Mouse (Mus musculus) ES-Bruce4 (cell line): ENCODE data around the gene Mcrip1.

ENCODE experiments used
- CTCF ChIP-seq: IDR thresholded peaks from one replicate; pipeline ENCODE4 v1.8.1; 2011; ENCODE audit warnings: low read depth, low read length
- EP300 ChIP-seq: IDR thresholded peaks from 2 replicates; pipeline ENCODE4 v1.6.1; 2011; ENCODE audit warnings: low read depth, low read length; ENCODE audit not compliant: insufficient read depth
- POLR2A ChIP-seq: IDR thresholded peaks from one replicate; pipeline ENCODE4 v1.8.1; 2011; ENCODE audit warnings: low read length; ENCODE audit not compliant: insufficient read depth

GRCm38 (mm10) chr11:120576365-120576981 lies 26.9 kb upstream of the Mcrip1 start:
- TF ChIP-seq POLR2A (no peak), EP300 (no peak), CTCF (no peak)
